Mouse (Mus musculus): Measurements from ENCODE around the gene Ralgapb. TPM values are rescaled to one million over a fixed set of nuclear protein-coding genes. Genes with fewer than 3 reads are reported as not detected.

The Ralgapb gene
- 70.1 to 80.7 TPM (median 73.8 TPM) in 4 replicates for total RNA-seq (2023; ENCODE audit: inconsistent age)

DNA sequence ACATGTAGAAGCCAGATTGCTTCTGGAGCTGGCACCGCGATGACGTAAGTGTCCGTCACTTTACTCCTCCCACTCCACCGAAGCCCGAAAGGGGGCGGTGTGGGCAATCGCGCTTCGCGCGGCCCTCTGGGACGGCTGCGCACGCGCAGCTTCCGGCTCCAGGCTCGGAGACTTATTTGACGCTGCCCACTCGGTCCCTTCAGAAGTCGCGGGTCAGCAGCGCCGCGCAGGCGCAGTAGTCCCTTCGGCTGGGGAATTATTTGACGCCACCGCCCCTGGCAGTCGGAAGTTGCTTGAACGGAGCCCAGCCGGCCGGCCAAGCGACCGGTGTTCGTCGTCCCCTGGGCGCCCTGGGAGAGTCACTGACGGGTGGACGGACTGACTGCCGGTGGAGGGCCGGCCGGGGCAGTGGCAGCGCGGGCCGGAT, at the start of gene Ralgapb:
Ralgapb (plus strand) TSS at position 254 of the 427 bp plus-strand sequence.

DNA sequence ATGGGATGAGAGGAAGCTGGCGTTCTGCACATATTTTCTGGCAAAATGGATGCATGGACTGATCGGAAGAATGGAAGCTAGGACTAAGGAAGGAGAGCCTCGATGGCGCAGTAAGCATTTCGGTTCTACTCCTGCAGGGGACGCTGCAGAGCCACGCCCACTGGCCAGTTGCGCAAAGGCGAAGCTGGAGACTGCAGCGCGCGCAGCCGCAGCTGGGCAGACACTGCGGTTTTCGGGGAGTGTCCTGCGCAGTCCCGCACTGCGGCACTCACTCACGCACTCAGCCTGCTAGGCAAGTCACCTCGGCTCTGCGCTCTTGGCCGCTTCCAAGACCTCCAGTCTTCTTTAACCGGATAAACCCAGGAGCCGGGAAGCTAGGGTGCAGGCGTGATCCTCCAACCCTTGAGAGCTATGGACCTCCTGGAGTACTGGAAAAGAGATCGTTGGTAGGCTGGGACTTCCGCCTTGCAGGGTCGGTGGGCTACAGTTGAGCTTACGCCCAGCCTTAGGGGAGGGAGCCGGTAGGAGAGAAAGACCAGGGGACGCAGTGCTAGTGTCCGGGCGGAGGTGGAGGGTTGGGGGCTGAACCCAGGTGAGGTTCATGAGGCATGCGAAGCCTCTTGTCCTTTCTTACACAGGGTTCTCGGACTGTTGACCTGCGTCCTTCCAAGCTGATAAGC, 34.1 kb upstream of the Ralgapb start, which contains the start of gene Snhg11:
Snhg11 (plus strand) TSS at position 196 of the 680 bp plus-strand sequence.

DNA sequence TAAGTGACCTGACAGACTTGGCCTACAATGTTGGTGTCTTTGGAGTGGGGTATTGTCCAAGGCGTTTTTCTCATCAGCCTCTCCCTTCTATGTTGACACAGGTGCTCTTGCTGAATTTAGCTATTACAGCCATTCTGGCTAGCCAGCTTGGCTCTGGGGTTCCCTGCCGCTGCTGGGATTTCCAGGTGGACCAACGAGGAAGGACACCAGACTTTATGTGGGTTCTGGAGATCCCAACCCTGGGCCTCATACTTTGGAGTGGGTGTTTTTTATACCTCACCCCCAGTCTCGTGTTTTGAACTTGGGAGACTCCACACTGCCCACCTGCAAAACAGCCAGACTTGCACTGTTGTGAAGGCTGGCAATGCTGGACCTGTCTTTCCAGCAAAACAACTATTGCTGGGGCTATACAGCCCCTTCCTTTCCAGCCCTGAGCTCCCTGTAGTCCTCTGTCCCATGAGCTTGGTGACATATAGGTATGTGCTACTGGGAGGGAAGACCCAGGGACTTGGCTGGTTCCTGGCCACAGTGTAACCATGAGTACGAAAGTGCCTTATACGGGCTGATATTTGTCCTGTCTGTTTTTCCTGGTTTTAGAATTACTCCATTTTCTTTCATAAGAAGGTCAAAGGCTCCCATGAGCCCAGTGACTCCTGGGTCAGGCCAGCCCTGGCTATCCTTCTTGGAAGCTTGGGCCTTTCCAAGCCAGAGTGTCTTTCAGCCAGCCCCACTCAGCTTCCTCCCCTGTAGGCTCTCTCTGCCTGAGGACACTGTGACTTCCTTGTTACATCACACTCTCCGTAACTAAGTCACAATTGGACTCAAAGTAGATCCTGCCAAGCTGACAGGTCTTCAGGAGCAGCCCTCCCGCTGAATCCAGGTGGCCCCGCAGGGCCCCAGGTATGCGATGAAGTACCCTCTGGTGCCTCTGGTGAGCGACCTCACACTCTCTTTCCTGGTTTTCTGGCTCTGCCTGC, 92.5 kb downstream of the Ralgapb start, which contains the start of gene Adig:
Adig (plus strand) TSS at position 777 of the 977 bp plus-strand sequence.

DNA sequence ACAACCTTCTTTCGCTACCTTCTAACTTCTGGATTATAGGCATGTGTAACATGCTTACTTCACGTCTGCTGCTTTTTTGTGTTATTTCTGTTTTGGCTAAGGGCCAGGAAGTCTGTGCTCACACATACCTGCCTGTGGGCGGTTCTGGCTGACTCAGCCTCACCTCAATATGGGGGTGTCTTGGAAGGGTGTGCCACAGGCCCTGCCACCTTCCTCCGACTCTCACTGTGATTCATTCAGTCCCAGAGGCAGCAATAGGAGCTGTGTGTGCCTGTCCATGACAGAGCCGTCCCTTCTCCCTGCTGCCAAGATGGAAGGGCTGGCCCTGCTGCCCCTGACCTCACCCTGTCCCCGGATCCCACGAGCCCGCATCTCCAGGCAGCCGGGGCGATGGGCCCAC, 102.9 kb downstream of the Ralgapb start, which contains the start of gene Arhgap40:
Arhgap40 (plus strand) TSS at position 269 of the 400 bp plus-strand sequence.

Other genes with a start within 250 kb of the Ralgapb start
- not detected in 4 replicates for gene D630003M21Rik, start 180.6 kb upstream of the Ralgapb start, total RNA-seq (2023; ENCODE audit: inconsistent age)
- not detected in 4 replicates for gene Bpi, start 151.8 kb upstream of the Ralgapb start, total RNA-seq (2023; ENCODE audit: inconsistent age)
- gene Lbp, start 103.4 kb upstream of the Ralgapb start, total RNA-seq (2023; ENCODE audit: inconsistent age), result not detected in 4 replicates
- gene Snhg11, start 34.2 kb upstream of the Ralgapb start, total RNA-seq (2023; ENCODE audit: inconsistent age), result not detected in 4 replicates
- gene Adig, start 92.8 kb downstream of the Ralgapb start, total RNA-seq (2023; ENCODE audit: inconsistent age), result 1.4 to 1.5 TPM in 2 of 4 replicates, not detected in the others
- not detected in 4 replicates for gene Arhgap40, start 102.9 kb downstream of the Ralgapb start, total RNA-seq (2023; ENCODE audit: inconsistent age)
- 0.16 to 0.24 TPM in 2 of 4 replicates, not detected in the others for gene Slc32a1, start 200.9 kb downstream of the Ralgapb start, total RNA-seq (2023; ENCODE audit: inconsistent age)
- gene Actr5, start 215.0 kb downstream of the Ralgapb start, total RNA-seq (2023; ENCODE audit: inconsistent age), result 45.1 to 50.6 TPM (median 47.1 TPM) in 4 replicates

Measured in B cell, adult (primary cell).